Mouse (Mus musculus) c-Kit-positive CD71-positive TER-119-positive erythroid progenitor cells, embryonic 14.5 days (primary cell): ENCODE measurements around the gene Pdia6.

ENCODE experiments used
- DNase-seq: peaks from one replicate; pipeline ENCODE4 v3.0.0-alpha.2; 2013; ENCODE audit warnings: low spot score

Pdia6 gene

DNA sequence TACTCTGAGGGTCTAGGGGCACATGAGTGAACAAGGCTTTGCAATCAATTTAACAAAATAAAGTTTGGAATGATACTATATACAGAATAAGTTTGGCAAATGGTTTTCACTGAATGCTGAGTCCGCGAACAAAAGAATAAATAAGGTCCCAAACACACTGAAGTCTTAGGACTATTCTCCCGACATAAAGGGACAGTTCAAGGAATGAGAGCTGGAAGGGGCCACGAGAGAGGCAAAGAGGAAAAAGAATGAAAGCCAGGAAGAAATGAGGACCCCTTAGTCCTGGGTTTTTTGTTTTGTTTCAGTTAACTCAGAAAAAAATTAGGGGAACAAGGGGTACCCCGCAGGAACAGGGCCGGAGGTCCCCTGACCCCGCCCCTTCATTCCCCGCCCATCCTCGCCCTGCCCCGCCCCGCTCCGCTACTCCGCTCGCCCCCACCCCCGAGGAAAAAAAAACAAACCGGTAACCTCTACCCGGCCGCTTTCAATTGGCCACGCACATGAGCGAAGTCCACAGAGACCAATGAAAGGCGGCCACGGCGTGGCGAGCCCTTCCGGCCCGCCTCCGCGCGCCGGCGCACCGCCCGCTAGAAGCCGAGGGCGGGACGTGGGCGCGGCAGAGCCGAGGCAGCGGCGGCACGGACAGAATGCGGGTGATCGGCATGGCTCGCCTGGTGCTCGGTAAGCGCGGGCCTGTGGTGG, at the start of gene Pdia6:
Gene Pdia6, plus strand, starts transcription at position 575 of the 702 bp plus-strand sequence.
- DNase-seq = peak; percentile 92

- no peak for DNase-seq
Measured at GRCm38 (mm10) chr12:17218390-17218789, 48.0 kb upstream of the Pdia6 start.

- no peak for DNase-seq
Measured at GRCm38 (mm10) chr12:17219107-17219506, 47.2 kb upstream of the Pdia6 start.

GRCm38 (mm10) chr12:17220631-17221030, 45.7 kb upstream of the Pdia6 start:
- no peak for DNase-seq

GRCm38 (mm10) chr12:17221891-17222428, 44.4 kb upstream of the Pdia6 start:
- DNase-seq = peak; percentile 9

- DNase-seq = no peak
Measured at GRCm38 (mm10) chr12:17223050-17223449, 43.3 kb upstream of the Pdia6 start.

GRCm38 (mm10) chr12:17225012-17225411, 41.3 kb upstream of the Pdia6 start:
- no peak for DNase-seq

DNA sequence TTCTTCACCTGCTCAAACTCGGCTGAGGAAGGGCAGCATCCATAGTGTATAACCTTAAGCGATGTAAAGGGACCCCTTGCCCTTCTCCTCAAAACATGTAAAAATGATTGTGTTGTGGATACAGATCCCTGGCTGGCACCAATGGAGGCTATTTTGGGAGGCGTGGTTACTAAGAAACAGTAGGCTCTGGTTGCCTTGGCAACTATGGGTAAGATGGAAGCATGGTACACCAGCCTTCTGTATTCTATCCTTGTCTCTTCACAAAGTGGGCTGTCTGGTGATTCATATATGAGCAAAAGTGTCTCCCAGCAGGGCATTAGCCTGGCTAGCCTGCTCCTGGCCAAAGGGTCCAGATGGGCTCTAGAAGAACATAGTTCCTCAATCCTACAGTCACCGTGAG, 38.4 kb upstream of the Pdia6 start:
- no peak for DNase-seq

DNA sequence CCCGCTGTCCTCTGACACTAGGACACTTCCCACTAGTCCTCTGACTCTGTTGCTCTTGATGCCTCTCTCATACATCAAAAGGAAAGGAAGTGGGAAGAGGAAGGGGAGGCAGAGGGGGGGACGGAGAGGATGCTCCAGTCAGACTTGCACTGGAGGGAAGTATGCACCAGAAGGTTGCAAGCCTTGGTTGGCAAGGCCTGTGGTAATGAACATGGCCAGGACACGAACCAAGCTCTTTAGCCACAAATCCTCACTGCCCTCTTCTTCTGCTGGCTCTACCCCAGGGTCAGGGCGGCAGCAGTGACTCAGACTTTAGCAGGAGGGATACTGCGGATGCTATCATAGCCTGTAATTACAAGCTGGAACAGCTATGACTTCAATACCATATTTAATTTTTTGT, 35.8 kb upstream of the Pdia6 start:
- no peak for DNase-seq

DNA sequence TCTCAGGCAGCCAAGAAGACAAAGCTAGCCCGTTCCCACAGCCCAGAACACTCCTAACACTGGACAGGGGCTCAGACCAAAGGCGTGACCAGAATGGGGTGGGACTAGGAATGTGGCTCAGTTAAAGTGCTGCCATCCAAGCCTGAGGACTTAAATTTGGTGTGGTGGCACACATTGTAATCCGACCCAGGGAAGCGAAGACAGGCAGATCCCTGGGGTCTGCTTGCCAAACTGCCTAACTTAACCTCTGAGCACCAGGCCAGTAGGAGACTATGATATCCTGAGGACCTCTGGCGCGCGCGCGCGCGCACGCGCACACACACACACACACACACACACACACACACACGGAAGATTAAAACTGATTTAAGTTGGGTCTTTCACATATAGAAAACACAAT, 34.8 kb upstream of the Pdia6 start:
- no peak for DNase-seq

- no peak for DNase-seq
Measured at GRCm38 (mm10) chr12:17235535-17236313, 30.6 kb upstream of the Pdia6 start.

GRCm38 (mm10) chr12:17238588-17239427, 27.5 kb upstream of the Pdia6 start:
- no peak for DNase-seq

- DNase-seq = no peak
Measured at GRCm38 (mm10) chr12:17239428-17239688, 27.0 kb upstream of the Pdia6 start.

DNA sequence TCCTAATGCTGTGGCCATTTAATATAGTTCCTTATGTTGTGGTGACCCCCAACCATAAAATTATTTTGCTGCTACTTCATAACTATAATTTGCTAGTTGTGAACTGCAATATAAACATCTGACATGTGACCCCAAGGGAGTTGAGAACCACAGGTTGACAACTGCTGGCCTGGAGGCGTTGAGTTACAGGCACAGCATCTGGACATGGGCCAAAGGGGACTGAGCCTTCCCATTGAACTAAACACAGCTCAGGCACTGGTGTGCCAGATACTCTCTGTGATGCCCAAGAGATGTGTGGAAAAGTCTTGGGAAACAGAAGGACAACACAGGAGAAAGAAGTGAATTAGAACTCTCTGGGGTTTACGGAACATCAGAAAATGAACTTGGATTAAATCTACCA, 25.3 kb upstream of the Pdia6 start:
- DNase-seq = no peak

DNA sequence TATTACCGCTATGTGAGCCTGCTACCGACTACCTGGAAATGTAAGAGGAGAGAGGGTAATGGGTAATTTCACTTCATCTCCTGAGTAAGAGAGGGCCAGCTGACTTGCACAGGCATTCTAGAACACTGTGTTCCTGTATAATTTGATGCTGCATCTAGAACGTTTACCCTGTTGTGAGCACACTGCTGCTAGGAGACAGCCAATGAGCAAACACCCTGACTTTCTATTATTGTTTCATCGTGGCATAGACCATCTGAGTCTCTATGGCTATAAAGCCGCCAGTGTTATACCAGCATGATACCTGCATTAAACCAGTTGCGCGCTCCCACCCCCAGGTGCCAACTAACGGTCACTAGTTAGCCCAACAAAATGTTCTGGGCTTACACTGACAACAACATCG, 24.7 kb upstream of the Pdia6 start:
- no peak for DNase-seq

DNA sequence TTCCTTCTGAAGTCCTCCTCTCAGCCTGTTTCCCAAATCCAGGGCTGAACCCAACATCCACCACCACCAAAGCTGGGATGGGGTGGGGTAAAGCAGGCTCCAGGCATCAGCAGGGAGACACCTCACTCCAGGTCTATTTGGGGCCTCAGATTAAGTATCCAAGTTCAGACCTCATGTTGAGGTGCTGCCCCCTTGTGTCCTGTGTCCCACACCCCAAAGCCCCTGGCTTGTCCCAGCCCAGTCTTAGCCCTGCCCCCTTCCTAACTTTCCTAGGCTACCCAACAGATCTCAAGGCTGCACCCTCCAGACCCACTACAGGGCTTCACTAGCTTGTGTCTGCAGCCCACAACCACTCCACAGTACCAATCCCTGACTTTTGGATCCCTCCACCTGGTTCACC, 24.3 kb upstream of the Pdia6 start:
- DNase-seq = no peak

GRCm38 (mm10) chr12:17250962-17251361, 15.4 kb upstream of the Pdia6 start:
- DNase-seq = no peak

GRCm38 (mm10) chr12:17253069-17253468, 13.3 kb upstream of the Pdia6 start:
- DNase-seq = peak; percentile 40

DNA sequence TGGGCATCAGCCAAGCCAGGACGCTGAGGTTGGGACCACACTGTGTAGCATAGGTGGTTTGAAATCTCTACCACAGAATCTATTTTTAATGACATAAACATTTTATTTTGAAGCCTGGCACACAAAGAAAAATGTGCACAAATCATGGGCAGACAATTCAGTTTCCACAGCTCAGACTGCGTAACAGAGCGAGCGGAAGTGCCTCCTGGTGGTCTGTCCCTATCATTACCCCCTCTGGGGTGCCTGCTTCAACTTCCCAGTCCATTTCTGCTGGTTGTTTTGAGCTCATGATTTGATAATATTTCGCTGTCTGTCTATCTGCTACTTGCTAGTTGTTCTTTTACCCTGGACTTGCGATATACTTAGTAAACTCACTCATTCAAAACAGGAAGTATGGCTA, 10.7 kb upstream of the Pdia6 start:
- no peak for DNase-seq

DNA sequence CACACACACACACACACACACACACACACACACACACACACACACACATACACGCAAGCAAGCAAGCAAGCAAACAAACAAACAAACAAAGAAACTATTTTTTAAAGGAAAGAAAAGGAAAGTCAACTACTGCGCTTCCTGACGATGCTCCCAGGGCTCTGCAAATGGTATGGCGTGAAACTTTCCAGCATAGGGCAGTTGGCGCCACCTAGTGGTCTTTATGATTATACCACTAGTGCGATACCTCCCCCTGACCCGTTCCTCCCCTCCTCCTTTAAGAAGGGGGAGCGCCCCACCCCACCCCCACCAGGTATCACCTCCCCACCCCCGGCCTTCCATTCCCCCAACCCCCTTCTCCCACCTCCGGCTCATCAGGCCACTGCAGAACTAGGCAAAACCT, 9.4 kb upstream of the Pdia6 start:
- peak; percentile 36 for DNase-seq

- DNase-seq = no peak
Measured at GRCm38 (mm10) chr12:17258431-17258830, 7.9 kb upstream of the Pdia6 start.

DNA sequence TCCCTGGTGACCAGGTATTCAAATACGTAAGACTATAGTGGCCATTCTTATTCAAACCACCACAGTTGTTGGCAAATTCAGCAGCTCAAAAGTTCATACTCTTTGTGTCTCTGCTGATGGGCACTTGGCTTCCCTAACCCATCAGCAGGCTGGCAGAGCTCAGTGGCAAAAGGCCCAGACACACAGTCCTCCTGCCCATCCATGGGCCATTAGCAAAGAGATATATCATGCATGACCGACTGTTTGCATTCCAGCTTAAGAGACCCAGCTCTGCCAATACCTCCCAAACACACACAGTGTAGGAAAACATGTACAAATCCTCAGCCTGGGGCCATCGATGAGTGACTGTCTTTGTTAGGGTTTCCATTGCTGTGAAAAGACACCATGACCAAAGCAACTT, 5.3 kb upstream of the Pdia6 start:
- no peak for DNase-seq

- DNase-seq = no peak
Measured at GRCm38 (mm10) chr12:17263881-17264280, 2.5 kb upstream of the Pdia6 start.
